Mouse (Mus musculus) CH12.LX (cell line): ENCODE measurements around the gene Hsd17b13.

Experiments
- CTCF ChIP-seq, 2 experiments: IDR thresholded peaks in 1 of 2; conservative IDR thresholded peaks in 1 of 2; 2 replicates each; pipeline ENCODE4 v1.5.1; 2011 to 2012; ENCODE audit warnings: low read depth in 2 of 2, low read length in 2 of 2, improper control_type of control experiment in 1 of 2, inconsistent platforms in 1 of 2, mild to moderate bottlenecking in 1 of 2, moderate library complexity in 1 of 2
- EP300 ChIP-seq: IDR thresholded peaks from 2 replicates; pipeline ENCODE4 v1.6.1; 2011; ENCODE audit warnings: low read length, improper control_type of control experiment
- HCFC1 ChIP-seq: IDR thresholded peaks from 2 replicates; pipeline ENCODE4 v1.6.1; 2012; ENCODE audit warnings: low read depth, mild to moderate bottlenecking, inconsistent platforms, low read length, improper control_type of control experiment
- IRF4 ChIP-seq: IDR thresholded peaks from 2 replicates; pipeline ENCODE4 v1.6.1; 2014; ENCODE audit warnings: low read depth, mild to moderate bottlenecking, inconsistent platforms, low read length, improper control_type of control experiment
- JUND ChIP-seq: conservative IDR thresholded peaks from 2 replicates; pipeline ENCODE4 v1.6.1; 2011; ENCODE audit warnings: low read depth, low read length, improper control_type of control experiment
- MAFK ChIP-seq: IDR thresholded peaks from 2 replicates; pipeline ENCODE4 v1.6.1; 2011; ENCODE audit warnings: low read length, improper control_type of control experiment; ENCODE audit not compliant: insufficient replicate concordance
- MXI1 ChIP-seq: IDR thresholded peaks from 2 replicates; pipeline ENCODE4 v1.6.1; 2011; ENCODE audit warnings: mild to moderate bottlenecking, low read depth, low read length, improper control_type of control experiment
- TCF12 ChIP-seq: IDR thresholded peaks from 2 replicates; pipeline ENCODE4 v1.6.1; 2014; ENCODE audit warnings: low read depth, mild to moderate bottlenecking, inconsistent platforms, low read length, improper control_type of control experiment

DNA sequence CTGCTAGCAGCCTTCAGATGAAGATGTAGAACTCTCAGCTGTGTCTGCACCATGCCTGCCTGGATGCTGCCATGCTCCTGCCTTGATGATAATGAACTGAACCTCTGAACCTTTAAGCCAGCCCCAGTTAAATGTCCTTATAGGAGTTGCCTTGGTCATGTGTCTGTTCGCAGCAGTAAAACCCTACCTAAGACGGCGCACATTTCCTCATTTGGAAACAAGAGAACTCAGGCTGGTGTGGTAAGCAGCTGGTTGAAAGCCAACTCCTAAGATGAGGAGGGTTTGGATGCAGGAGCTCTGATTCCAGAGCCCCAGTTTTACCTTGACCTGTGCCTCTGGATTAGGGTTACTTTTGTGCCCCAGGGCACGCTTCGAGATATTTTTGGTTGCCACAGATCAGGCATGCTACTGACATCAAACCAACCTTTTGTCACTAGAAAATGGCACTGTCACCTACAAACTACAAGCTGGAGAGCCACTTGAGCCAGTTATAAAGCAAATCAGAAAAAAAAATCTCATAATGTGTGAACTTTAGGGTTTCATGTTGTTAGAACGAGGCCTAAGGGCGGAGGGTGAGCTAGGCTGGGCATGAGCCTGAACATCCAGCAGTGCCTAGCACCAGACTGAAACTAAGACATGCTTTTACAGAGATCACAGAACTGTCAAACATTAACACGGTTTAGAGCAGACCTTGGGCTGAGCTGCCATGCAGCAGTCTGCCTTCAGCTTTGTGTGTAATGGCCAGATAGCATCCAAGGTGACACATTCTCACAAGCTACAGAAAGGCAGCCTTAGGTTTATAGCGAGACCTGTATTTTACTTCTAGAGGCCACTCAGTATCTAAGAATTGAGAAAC, 3.7 kb upstream of the Hsd17b13 start:
- no peak for TF ChIP-seq EP300
- TF ChIP-seq IRF4 = no peak
- no peak for TF ChIP-seq CTCF (conservative IDR thresholded peaks at IDR 0.05 in 1 of 2, IDR thresholded peaks at IDR 0.05 in 1 of 2; ENCODE audit: low read depth in 2 of 2, low read length in 2 of 2)
- no peak for TF ChIP-seq JUND
- TF ChIP-seq MAFK = no peak
- TF ChIP-seq HCFC1 = no peak
- TF ChIP-seq TCF12 = no peak
- TF ChIP-seq MXI1 = no peak
